Mouse (Mus musculus): Measurements from ENCODE around the gene Pcsk4.
A peak's percentile ranks its signal among the peaks of the same experiment; 100 is the strongest.

Gene Pcsk4

GRCm38 (mm10) chr10:80299301-80299700, 30.0 kb downstream of the Pcsk4 start:
- DNase-seq (ENCODE audit: extremely low read depth, low read depth), result no peak

- no peak for DNase-seq (ENCODE audit: extremely low read depth, low read depth)
Observed at GRCm38 (mm10) chr10:80298571-80299281, 30.6 kb downstream of the Pcsk4 start.

- no peak for DNase-seq (ENCODE audit: extremely low read depth, low read depth)
Observed at GRCm38 (mm10) chr10:80297526-80298133, 31.7 kb downstream of the Pcsk4 start.

- DNase-seq (ENCODE audit: extremely low read depth, low read depth), result no peak
Observed at GRCm38 (mm10) chr10:80296824-80297223, 32.5 kb downstream of the Pcsk4 start.

GRCm38 (mm10) chr10:80295618-80296425, 33.5 kb downstream of the Pcsk4 start, which contains the start of gene Apc2:
TSS of gene Apc2 (plus strand) at chr10:80295977.
- DNase-seq (ENCODE audit: extremely low read depth, low read depth), result peak; percentile 63

GRCm38 (mm10) chr10:80294788-80295303, 34.5 kb downstream of the Pcsk4 start:
- no peak for DNase-seq (ENCODE audit: extremely low read depth, low read depth)

GRCm38 (mm10) chr10:80294311-80294710, 35.0 kb downstream of the Pcsk4 start:
- no peak for DNase-seq (ENCODE audit: extremely low read depth, low read depth)

GRCm38 (mm10) chr10:80293325-80293724, 36.0 kb downstream of the Pcsk4 start:
- no peak for DNase-seq (ENCODE audit: extremely low read depth, low read depth)

- peak; percentile 84 for DNase-seq (ENCODE audit: extremely low read depth, low read depth)
Observed at GRCm38 (mm10) chr10:80292251-80293146, 36.8 kb downstream of the Pcsk4 start, which contains the start of gene Rps15. TSS of gene Rps15 (plus strand) at chr10:80292453.

GRCm38 (mm10) chr10:80288657-80289056, 40.6 kb downstream of the Pcsk4 start:
- no peak for DNase-seq (ENCODE audit: extremely low read depth, low read depth)

GRCm38 (mm10) chr10:80288097-80288496, 41.2 kb downstream of the Pcsk4 start:
- DNase-seq (ENCODE audit: extremely low read depth, low read depth), result no peak

GRCm38 (mm10) chr10:80285222-80286070, 43.9 kb downstream of the Pcsk4 start:
- no peak for DNase-seq (ENCODE audit: extremely low read depth, low read depth)

- no peak for DNase-seq (ENCODE audit: extremely low read depth, low read depth)
Observed at GRCm38 (mm10) chr10:80282481-80283441, 46.5 kb downstream of the Pcsk4 start.

- no peak for DNase-seq (ENCODE audit: extremely low read depth, low read depth)
Observed at GRCm38 (mm10) chr10:80281921-80282371, 47.4 kb downstream of the Pcsk4 start.

GRCm38 (mm10) chr10:80281304-80281703, 48.0 kb downstream of the Pcsk4 start:
- no peak for DNase-seq (ENCODE audit: extremely low read depth, low read depth)

GRCm38 (mm10) chr10:80279273-80279672, 50.0 kb downstream of the Pcsk4 start:
- no peak for DNase-seq (ENCODE audit: extremely low read depth, low read depth)

- no peak for DNase-seq (ENCODE audit: extremely low read depth, low read depth)
Observed at GRCm38 (mm10) chr10:80278390-80278789, 50.9 kb downstream of the Pcsk4 start.

GRCm38 (mm10) chr10:80276238-80276637, 53.1 kb downstream of the Pcsk4 start:
- DNase-seq (ENCODE audit: extremely low read depth, low read depth), result no peak

GRCm38 (mm10) chr10:80273847-80274246, 55.5 kb downstream of the Pcsk4 start:
- no peak for DNase-seq (ENCODE audit: extremely low read depth, low read depth)
